ENCODE assay signal across 15 mouse cellular contexts in the genomic region with DNA sequence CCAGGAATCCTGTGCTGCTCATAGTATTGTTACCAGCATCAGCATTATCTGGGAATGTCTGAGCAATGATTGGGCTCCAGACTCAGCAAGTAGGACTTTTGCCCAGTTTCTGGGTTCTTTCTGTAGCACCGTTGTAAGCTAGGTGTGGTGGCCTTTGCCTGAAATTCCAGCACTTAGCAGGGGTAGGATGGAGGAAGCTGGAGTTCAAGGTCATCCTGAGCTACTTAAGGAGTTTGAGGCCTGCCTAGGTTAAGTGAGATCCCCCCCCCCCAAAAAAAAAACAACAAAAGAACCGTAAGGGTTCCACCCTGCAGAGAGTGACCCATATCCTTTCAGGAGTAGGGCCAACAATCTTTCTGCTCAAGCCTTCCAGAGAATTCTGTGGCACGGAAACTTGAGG.
DNase-seq lines count a peak whose midpoint lies in the region.
"Had no signal": no experiment of that assay in that cellular context is flagged by ENCODE, and none has a peak within 500 bp of the region (broad histone marks: within the 10 kb centered on the region; RNA-seq: fewer than 3 reads in every experiment).

No protein-coding gene starts in this region.

- peak; percentile 71 for DNase-seq in ES-CJ7 (ENCODE audit: low read depth, low spot score)
- DNase-seq in R1 (ENCODE audit: low read depth, low spot score), result peak; percentile 86
- DNase-seq in adipocyte (ENCODE audit: low spot score), result peak; percentile 24
- DNase-seq in spleen, postnatal 36 days (ENCODE audit: low spot score in 2 of 2), result no peak
- DNase-seq in kidney, postnatal 14 days, result no peak
- DNase-seq: adrenal gland, adult 2 months; adrenal gland, postnatal 10 days; adrenal gland, postnatal 25 days; cerebellum, adult 11 months; cerebellum, adult 18-20 months; cerebellum, adult 8-10 months; cerebellum, adult 9-11 months; cerebellum, postnatal 14 days; cerebellum, postnatal 36 days; embryo, embryonic 11 days had no signal

Comparison
In these comparisons a context has a peak if more than half of its experiments do, and no peak if none do; other contexts are left out.
1. DNase-seq: peak in ES-CJ7 (single experiment), R1 (single experiment) and adipocyte (single experiment); none in spleen, postnatal 36 days (0 of 2) and kidney, postnatal 14 days (single experiment).